Mouse (Mus musculus) stomach, embryonic 14.5 days (tissue): ENCODE results near the gene Foxr2. TPM values are rescaled to one million over a fixed set of nuclear protein-coding genes. Genes with fewer than 3 reads are reported as not detected.

Experiments used
- polyA plus RNA-seq: library from polyadenylated mRNA; unstranded; fragments of >200 nt; fragmentation: Nextera tagmentation; extraction: Ambion mirVana; gene quantifications from 2 replicates; pipeline ENCODE4 v1.2.1, GENCODE M21; 2014

The Foxr2 gene
- polyA plus RNA-seq, 1 experiment from 2014 or later = not detected

Other genes with a start within 250 kb of the Foxr2 start
- 1.3 and 1.5 TPM in 2 replicates for gene Usp51, start 112.3 kb upstream of the Foxr2 start, polyA plus RNA-seq
- gene Mageh1, start 81.2 kb upstream of the Foxr2 start, polyA plus RNA-seq = 45.5 and 53.0 TPM in 2 replicates
- 2.1 and 3.2 TPM in 2 replicates for gene Rragb, start 21.2 kb downstream of the Foxr2 start, polyA plus RNA-seq
- gene Klf8, start 118.7 kb downstream of the Foxr2 start, polyA plus RNA-seq = 1.2 and 1.3 TPM in 2 replicates